Mouse (Mus musculus) brain, embryonic 18.5 days (tissue): ENCODE data around the gene Lbx1.

Experiments used
- DNase-seq: peaks from one replicate; pipeline ENCODE4 v3.0.0-alpha.2; 2012; ENCODE audit warnings: low read depth, low spot score

The Lbx1 gene

GRCm38 (mm10) chr19:45235766-45236362 is at the start of gene Lbx1:
Gene Lbx1 (minus strand): TSS chr19:45235812.
- no peak for DNase-seq

DNA sequence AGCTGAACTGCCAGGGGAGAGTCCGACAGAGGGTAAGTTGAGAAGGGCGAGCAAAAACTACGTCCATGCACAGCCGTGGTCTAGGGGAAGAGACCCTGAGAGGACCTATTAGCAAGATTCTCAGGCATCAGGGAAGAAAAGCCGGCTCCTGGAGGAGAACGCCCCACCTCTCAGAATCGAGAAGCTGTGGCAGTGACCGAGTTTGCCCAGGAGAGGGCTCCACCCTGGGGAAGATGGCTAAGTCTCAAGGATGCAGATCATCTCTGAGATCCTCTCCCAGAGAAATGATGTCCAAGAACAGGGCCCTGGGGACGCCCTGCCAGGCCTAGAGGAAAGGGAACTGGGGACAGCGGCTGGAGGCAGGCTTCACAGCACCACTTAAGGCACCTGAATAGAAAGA is 47.7 kb upstream of the Lbx1 start:
- no peak for DNase-seq

DNA sequence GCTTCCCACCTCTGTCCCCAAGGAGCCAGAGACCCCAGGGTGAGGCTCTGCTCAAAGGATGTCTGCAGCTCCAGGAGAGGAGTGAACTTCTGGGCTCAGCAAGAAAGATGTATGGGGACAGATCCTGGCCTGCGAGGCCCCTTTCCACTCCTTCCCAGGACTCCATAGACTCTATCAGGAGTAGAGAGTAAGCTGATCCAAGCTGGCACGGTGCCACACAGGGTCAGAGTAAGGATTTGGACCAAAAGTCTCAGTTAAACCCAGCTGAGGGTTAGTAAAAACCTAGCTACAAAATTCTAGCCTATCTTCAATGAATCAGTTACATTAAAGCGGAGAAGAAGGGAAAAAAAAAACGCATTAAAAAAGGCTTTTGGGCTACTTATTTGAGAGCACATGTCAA is 40.6 kb upstream of the Lbx1 start:
- DNase-seq, result no peak

DNA sequence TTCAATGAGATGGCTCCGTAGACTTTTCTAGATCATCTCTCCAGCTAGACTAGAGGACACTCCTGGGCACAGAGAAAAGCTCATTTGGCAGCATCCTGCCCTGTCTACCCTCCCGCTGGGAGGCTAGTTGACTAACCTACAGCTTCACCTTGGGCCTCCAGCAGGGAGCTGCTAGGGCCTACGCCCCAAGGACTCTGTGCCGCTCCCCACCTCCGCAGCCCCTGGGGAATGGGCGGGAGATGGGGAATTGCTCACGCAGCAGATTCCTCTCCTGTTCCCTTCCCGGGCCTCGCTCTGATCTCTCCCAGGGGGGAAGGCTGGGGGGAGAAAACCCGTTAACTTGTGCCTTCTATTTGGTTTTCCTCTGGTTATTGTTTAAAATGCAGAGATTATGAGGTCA is 36.4 kb upstream of the Lbx1 start:
- no peak for DNase-seq

DNA sequence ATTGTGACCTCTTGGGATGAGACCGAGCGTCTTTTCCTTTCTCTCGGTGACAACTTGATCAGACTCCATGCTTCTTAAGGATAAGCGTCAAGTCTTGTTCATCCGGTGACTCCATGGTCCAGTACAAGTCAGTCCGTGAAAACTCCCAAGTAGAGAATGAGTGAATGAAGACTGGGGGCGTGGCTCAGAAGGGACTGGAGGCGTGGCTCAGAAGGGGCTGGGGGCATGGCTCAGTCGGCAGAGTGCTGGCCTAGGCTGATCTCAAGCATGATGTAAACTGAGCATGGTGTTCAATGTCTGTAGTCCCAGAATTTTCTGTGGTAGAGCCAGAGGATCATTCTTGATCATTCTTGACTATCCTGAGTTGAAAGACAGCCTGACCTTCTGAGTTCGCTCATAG is 27.4 kb upstream of the Lbx1 start:
- DNase-seq, result no peak

GRCm38 (mm10) chr19:45257414-45258326 is 22.1 kb upstream of the Lbx1 start:
- DNase-seq, result no peak

- no peak for DNase-seq
Measured at GRCm38 (mm10) chr19:45254806-45255205, 19.2 kb upstream of the Lbx1 start.

DNA sequence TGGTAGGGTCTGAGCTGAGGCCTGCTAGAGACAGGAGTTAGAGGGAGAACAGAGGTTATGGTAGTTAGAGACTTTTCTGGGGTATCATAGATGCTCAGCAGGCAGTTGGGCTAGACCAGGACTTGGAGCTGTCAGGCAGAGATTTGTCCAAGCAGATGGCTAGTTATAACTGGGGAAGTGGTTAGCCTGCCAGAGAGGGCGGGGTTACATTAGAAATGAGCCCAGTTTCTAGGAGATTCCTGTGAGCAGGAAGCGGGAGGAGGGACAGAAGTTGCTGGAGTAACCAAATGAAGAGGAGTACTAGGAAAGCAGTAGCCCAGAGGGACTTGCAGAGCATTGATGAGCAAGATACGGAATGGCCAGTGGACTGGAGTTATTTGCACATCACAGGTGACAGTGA is 16.8 kb upstream of the Lbx1 start:
- no peak for DNase-seq

DNA sequence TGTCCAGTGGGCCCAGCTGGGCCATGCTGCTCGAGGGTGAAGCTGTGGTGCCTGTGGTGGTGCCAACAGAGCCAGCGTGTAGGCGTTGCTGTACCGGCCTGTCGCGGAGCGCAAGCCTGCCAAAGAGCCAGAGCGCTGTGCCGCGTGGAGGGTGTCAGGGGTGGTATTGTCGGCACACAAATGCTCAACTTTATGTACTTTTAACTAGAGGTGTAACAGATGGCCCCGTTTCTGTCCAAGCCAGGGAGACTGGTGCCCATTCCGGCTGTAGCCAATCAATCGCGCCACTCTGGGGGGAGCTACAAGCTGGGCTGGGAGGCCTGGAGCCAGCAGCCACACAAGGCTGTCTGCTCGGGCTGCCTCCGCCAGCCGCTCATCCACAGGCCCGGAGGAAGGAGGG is 13.1 kb upstream of the Lbx1 start:
- no peak for DNase-seq

DNA sequence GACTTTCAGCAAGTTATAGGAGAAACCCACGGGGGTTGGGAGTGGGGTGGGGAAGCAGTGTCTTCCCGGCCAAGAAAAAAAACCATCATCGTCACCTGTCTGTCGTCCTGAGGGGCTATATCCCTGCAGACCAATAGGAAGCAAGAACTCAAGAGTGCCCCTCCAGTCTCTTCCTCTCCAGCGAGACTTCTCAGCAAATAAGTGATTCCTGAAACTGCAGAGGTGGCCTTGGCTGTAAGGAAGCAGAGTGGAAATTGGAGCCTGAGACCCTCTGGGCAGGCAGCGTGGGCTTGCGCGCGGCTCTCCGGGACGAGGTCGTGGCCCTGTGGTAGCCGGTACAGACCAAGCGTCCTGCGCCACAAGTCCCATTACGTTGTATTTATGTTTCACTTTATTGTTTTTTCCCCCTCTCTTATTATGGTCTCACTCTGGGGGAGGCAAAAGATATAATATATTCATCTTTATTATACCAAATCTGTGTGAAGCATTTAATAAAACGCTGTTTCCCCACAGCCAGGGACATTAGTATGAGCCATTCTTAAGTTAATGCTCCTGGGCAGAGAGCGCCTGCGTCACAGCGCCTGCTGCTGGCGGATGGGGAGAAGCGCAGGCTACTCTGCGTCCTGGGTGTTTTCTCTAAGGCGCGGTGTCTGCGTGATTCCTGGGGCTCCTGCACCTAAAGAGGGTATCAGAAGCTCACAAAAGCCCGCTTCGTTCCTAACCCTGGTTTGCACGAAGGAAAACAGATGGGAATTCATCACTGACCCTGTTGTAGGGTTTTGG is 8.5 kb upstream of the Lbx1 start:
- no peak for DNase-seq

DNA sequence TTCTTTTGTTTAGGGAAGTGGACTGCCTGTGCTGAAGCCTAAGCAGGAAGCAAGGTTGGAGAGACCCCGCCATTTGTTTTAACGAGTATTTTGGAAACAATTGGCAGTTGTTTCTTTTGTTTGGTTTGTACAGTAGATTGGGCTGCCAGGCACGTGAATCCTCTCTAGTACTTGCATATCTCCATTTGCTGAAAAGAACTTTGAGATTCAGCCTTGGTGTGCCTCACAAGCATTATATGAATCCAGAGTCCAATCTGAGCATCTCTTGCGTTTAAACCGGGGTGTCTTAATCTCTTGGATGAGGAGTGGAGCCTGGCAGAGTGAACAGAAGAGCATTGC is 7.6 kb upstream of the Lbx1 start:
- DNase-seq, result no peak

DNA sequence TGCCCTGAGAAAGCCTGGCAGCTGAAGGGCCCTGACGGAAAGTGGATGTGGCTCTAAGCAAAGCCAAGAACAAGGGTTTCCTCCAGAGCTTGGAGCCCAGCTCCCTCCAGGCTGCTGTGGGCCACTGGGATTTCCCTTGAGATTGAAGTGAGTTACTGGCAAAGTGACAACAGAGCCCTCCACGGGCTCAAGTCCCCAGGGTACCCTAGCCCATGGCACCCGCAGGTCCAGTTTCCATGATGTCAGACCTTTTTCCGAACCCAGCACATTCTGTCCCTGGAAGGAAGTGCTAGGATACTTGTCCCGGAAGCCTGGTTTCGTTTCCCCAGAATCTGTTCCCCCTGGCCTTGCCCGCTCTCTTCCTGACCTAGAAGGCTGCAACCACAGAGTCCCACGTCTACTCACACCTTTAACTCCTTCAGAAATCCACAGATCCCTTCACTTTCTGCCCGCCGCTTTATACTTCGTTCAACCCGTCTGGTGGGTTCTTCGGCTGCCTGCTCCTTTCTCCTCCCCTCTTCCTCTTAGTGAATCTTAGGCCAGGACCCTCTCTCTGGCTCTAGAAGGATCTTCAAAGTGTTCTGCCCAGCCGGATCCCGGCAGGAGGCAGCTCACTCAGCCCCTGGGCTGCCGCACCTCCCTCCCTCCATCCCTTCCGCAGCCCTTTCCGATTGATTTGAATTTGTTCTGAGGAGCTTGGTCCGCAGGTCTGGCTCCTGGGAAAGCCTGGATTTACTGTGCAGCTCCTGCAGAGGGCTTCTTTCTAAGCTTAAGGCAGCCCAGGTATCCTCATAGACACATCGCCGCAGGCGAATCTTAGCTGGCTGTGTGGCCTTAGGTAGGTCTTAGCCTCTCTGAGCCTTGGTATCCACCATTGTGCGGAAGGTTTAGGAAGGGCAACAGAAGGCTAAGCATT is 7.0 kb upstream of the Lbx1 start:
- no peak for DNase-seq

DNA sequence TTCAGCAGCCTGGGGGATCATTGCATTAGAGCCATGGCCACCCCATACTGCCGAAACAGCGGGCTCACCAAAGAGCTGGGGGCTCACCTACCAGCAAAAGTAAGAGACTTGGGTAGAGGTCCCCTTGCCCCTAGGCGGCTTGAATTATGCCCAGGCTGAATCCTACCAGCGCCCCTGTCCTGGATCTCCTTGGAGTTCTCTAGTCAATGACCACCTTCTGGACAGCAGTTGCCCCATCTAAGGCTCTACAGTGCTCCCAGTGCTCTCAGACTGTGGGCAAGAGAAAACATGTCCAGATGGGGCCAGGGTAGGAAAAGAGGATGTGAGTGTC is 6.4 kb upstream of the Lbx1 start:
- no peak for DNase-seq

- no peak for DNase-seq
Measured at GRCm38 (mm10) chr19:45240026-45240425, 4.4 kb upstream of the Lbx1 start.

GRCm38 (mm10) chr19:45239191-45239590 is 3.6 kb upstream of the Lbx1 start:
- no peak for DNase-seq

DNA sequence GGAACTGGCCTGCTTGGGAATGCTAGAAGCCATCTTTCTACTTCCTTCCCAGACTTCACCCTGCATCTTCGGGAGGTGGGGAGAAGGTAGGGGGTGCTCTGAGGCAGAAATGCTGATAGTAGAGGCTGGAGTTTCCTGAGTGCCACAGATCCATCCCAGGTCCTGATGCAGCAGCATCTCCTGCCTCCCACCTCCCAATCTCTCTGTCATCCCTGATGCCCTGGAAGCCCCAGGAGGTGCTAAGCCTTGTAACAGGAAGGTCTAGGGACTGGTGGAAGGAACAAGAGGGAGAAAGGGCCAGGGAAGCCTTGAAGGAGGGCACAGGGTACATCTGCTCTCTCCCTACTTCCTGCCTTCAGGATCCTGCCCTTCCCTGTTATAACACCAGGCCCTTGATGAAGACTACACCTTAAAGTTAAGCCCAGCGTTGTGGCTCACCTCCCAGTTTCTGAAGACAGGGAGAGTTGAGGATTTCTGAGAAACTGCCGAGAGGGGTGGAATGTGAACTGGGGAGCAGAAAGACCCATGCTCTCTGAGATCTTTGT is 2.1 kb upstream of the Lbx1 start:
- DNase-seq, result no peak

DNA sequence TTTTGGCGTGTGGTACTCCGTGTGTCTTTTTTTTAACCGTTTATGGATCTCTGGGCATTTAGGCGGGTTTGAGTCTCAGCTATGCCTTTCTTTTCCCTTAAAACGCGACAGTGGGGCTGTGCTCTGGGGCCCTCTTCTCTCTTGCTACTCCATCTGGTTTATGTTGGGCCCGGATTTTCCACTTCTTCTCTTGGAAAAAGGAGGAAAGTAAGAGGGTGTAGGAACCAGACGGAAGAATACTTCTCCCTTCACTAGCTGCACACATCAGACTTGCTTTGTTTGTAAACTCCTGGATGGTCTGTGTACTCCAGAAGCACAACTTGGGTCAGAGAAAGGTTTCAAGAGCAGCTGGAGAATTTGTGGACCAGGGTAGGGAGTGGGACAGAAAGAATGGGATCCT is 1.5 kb upstream of the Lbx1 start:
- DNase-seq, result no peak

DNA sequence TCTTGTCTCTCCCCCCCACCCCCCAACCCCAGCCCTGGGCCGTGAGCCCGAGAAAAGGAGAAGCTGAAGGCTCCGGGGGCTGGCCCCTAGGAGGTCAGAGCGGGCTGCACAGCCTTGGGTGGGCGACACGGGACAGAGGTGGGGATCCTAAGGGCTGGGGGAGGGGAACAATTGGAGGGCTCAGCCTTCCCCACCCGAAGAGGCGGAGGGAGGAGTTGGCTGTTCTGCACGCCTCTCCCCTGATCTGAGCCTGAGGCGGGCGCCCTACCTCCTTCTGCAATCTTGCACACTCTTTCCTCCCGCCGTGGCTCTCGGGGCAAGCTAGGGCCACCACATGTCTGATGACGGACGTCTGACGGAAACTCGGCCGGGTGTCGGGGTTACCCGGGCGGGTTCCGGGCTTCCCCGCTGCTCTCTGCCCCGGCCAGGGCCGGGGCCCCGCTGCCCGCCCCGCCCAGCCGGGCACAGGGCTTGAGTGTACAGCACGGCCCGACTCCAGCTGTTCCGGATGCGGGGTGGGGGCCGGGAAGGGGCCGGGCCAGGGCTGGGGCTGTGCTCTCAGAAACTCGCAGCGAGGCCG is 841 bp upstream of the Lbx1 start:
- DNase-seq, result no peak

DNA sequence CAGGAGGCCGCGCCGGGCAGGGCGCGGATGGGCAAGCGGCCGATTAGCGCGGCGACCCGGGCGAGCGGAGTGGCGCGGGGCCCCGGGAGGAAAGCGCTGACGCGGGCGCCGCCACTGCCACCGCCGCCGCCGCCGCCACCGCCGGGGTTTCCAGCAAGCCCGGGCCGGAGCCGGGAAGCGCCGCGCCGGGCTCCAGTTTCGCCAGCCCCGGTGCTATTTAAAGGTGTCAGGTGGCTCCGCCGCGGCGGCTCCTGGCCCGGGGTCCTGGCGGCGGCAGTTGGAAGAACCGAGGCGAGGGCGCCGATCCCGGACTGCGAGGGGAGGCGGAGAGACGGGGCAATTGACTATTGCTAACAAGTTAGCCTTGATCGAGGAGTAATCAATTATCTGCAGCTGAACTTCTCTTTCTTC is 276 bp downstream of the Lbx1 start:
- DNase-seq, result no peak

GRCm38 (mm10) chr19:45234771-45235231 is 811 bp downstream of the Lbx1 start:
- DNase-seq, result no peak

GRCm38 (mm10) chr19:45234191-45234770 is 1.3 kb downstream of the Lbx1 start:
- DNase-seq, result no peak
